Comparison of ENCODE assay signal across 24 mouse cellular contexts in the genomic region with DNA sequence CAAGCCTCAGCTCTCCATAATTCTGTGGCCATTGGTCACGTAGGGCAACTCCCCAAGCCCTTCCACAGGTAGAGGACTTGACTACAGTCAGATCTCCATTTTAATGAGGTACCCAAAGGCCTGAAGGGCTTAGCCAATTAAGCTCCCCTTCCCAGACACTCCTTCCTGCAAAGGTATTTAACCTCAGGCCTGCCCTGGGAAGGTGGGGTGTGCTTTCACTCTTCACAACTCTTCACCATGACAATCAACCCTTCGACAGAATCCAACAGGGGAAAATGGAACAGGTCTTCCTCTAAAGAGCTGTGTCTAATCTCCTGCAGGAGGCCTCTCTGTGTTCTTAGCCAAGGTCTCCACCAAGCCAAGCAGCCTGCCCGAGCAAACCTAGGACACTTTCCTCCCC. TPM values are rescaled to one million over a fixed set of nuclear protein-coding genes. Genes with fewer than 3 reads are reported as not detected.
DNase-seq lines count a peak whose midpoint lies in the region; TF ChIP-seq lines count a peak whose summit lies in the region.
"Had no signal": no experiment of that assay in that cellular context is flagged by ENCODE, and none has a peak within 500 bp of the region (broad histone marks: within the 10 kb centered on the region; RNA-seq: fewer than 3 reads in every experiment).

No protein-coding gene starts in this region.

- H3K4me3 ChIP-seq in E14TG2a.4 (replicated peaks; ENCODE audit: low read length), result peak overlapping the region; percentile 39; the same call in 1 of the 2 replicates

- intact Hi-C loops in heart, postnatal 25 days (cut with DNase I), result no loop called here

- TF ChIP-seq CTCF in E14TG2a.4 (conservative IDR thresholded peaks at IDR 0.05; ENCODE audit: low read length), result no peak

- no peaks in the 10 kb centered on the region for H3K27me3 ChIP-seq in E14TG2a.4 (ENCODE audit: insufficient read depth, low read length)
- H3K27me3 ChIP-seq: CH12.LX, Patski had no signal

- DNase-seq in ES-CJ7 (ENCODE audit: low read depth, low spot score) (peak; percentile 49), R1 (ENCODE audit: low read depth, low spot score) (peak; percentile 81), ZHBTc4 (ENCODE audit: low read depth, low spot score) (peak; percentile 68)
- DNase-seq in urinary bladder, postnatal 36 days (ENCODE audit: low spot score in 2 of 2), result no peak
- DNase-seq in yolk sac, embryonic 10.5 days (ENCODE audit: low spot score), result no peak
- no peak for DNase-seq in cerebellum, adult 11-12 months
- no peak for DNase-seq in heart, postnatal 25 days (ENCODE audit: low spot score)
- DNase-seq: adrenal gland, adult 2 months; adrenal gland, adult 8-10 months; adrenal gland, postnatal 10 days; adrenal gland, postnatal 14 days; adrenal gland, postnatal 25 days; adrenal gland, postnatal 36 days; B cell, adult 2 months; cerebellum, adult 11 months; cerebellum, adult 18-20 months; cerebellum, adult 2 months; cerebellum, adult 8-10 months; cerebellum, adult 9-10 months; cerebellum, adult 9-11 months had no signal

- peaks cover 38% of the 10 kb centered on the region for H3K36me3 ChIP-seq in E14TG2a.4 (ENCODE audit: insufficient read depth, low read length)

- H3K9me3 ChIP-seq in E14TG2a.4 (ENCODE audit: low read length), result no peaks in the 10 kb centered on the region
- H3K9me3 ChIP-seq: G1E had no signal

- H3K4me1 ChIP-seq in E14TG2a.4 (replicated peaks; ENCODE audit: low read depth, low read length), result peaks cover 31% of the 10 kb centered on the region

RNA-seq across cellular contexts. Expression of gene Pi4ka, which starts 16.9 kb away (rescaled TPM):
- 10 to 100 TPM; 53.2 to 56.3 TPM for total RNA-seq in heart, postnatal 25 days (2021)

RNA-seq across cellular contexts. Expression of gene Snap29, which starts 17.2 kb away (rescaled TPM):
- 10 to 100 TPM; 14.9 to 16.9 TPM for total RNA-seq in heart, postnatal 25 days (2021)

RNA-seq across cellular contexts. Expression of gene Crkl, which starts 28.8 kb away (rescaled TPM):
- 10 to 100 TPM; 25.3 to 29.3 TPM for total RNA-seq in heart, postnatal 25 days (2021)

Comparison
In these comparisons a context has a peak if more than half of its experiments do, and no peak if none do; other contexts are left out.
1. DNase-seq: peak in ES-CJ7 (single experiment), R1 (single experiment) and ZHBTc4 (single experiment); none in urinary bladder, postnatal 36 days (0 of 2), yolk sac, embryonic 10.5 days (single experiment), cerebellum, adult 11-12 months (single experiment) and heart, postnatal 25 days (single experiment).